Mouse (Mus musculus): Measurements from ENCODE around the gene Brpf1.

The Brpf1 gene

GRCm38 (mm10) chr6:113306986-113307349 lies at the start of gene Brpf1:
Brpf1 (plus strand) TSS chr6:113307137.
- no peak for DNase-seq

- DNase-seq = peak; percentile 23
These were observed 45.6 kb upstream of the Brpf1 start for GRCm38 (mm10) chr6:113261174-113261858.

- DNase-seq = no peak
These were observed 43.4 kb upstream of the Brpf1 start for GRCm38 (mm10) chr6:113263531-113263930.

GRCm38 (mm10) chr6:113264429-113264828 lies 42.5 kb upstream of the Brpf1 start:
- DNase-seq = peak; percentile 44

- DNase-seq = no peak
These were observed 39.8 kb upstream of the Brpf1 start for GRCm38 (mm10) chr6:113266996-113267655.

- DNase-seq = no peak
These were observed 38.9 kb upstream of the Brpf1 start for GRCm38 (mm10) chr6:113267988-113268387.

GRCm38 (mm10) chr6:113272365-113272764 lies 34.6 kb upstream of the Brpf1 start:
- no peak for DNase-seq

GRCm38 (mm10) chr6:113276846-113277245 lies 30.1 kb upstream of the Brpf1 start:
- DNase-seq = no peak

GRCm38 (mm10) chr6:113281676-113282075 lies 25.3 kb upstream of the Brpf1 start:
- DNase-seq = no peak

- DNase-seq = peak; percentile 31
These were observed 24.7 kb upstream of the Brpf1 start, which contains the start of gene Cpne9 for GRCm38 (mm10) chr6:113282101-113282802. Cpne9 (plus strand) TSS chr6:113282307.

GRCm38 (mm10) chr6:113282969-113283368 lies 24.0 kb upstream of the Brpf1 start:
- DNase-seq = no peak

GRCm38 (mm10) chr6:113283500-113283899 lies 23.4 kb upstream of the Brpf1 start:
- no peak for DNase-seq

- DNase-seq = no peak
These were observed 22.0 kb upstream of the Brpf1 start for GRCm38 (mm10) chr6:113284931-113285330.

- no peak for DNase-seq
These were observed 20.6 kb upstream of the Brpf1 start for GRCm38 (mm10) chr6:113286316-113286715.

GRCm38 (mm10) chr6:113287236-113287635 lies 19.7 kb upstream of the Brpf1 start:
- DNase-seq = no peak

GRCm38 (mm10) chr6:113289346-113289745 lies 17.6 kb upstream of the Brpf1 start:
- DNase-seq = no peak

GRCm38 (mm10) chr6:113290346-113290745 lies 16.6 kb upstream of the Brpf1 start:
- DNase-seq = no peak

GRCm38 (mm10) chr6:113292938-113293337 lies 14.0 kb upstream of the Brpf1 start:
- DNase-seq = no peak

GRCm38 (mm10) chr6:113296046-113296445 lies 10.9 kb upstream of the Brpf1 start:
- no peak for DNase-seq

- no peak for DNase-seq
These were observed 10.3 kb upstream of the Brpf1 start for GRCm38 (mm10) chr6:113296639-113297038.

- no peak for DNase-seq
These were observed 5.6 kb upstream of the Brpf1 start for GRCm38 (mm10) chr6:113301350-113301749.

GRCm38 (mm10) chr6:113302258-113302657 lies 4.7 kb upstream of the Brpf1 start:
- peak; percentile 51 for DNase-seq

- DNase-seq = peak; percentile 100
These were observed 483 bp upstream of the Brpf1 start for GRCm38 (mm10) chr6:113306322-113306985.
